Mouse (Mus musculus) urinary bladder, adult 18-20 months (tissue): Measurements from ENCODE around the gene Fgfr2.

Experiments used
- DNase-seq, 2 experiments: peaks; one replicate each; pipeline ENCODE4 v3.0.0; 2022; ENCODE audit warnings: low spot score in 2 of 2, mixed read lengths in 2 of 2

Fgfr2 gene

DNA sequence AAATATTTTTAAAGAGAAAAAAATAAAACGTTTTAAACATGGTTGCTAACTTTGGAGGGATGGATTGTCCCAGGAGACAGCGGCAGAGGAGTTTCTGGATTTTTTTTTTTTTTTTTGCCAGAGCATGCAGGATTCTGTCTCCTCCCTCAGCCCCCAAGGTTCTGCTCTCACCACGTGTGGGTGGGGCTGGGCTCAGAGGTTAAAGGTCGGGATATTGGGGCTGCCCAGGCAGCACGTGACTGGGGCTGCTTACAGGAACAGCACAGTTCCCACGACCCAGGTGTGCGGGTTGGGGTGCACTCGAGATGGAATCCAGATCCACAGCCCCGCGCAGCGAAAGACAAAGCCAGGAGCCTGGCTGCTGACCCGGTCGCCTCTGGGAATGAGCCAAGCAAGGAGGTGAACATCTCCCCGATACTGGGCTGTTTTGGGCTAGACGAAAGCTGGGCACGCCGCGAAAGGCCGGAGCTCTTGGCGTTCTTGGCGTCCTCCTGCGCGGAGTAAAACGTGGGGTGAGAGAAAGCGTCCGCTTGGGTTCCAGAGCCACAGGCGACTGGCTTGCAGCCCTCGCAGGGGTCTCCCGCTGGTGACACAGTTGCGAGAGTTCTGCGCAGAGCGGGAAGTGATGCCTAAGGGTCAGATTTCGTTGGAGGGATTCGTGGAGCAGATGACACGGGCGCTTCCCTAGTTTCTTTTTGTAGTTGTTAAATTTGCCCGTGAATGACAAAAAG, 1566.4 kb downstream of the Fgfr2 start:
- no peak for DNase-seq

DNA sequence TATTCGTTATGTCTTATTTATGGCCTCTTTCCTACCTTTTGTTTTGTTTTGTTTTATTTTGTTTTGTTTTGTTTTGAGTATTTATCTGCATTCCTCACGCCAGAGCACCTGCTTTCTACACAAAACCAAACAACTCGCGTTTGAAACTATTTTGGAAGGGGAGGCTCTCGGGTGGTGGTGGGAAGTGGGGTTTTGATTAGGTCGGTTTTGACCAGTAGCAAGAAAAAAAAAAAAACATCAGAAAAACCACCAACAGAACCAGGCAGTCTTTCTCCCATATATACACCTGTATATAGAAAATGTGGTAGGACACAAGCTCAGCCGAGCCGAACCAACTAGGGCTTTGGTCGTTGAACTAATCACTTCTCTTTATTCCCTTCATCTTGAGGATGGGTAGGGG, 1567.0 kb downstream of the Fgfr2 start:
- DNase-seq: no peak

DNA sequence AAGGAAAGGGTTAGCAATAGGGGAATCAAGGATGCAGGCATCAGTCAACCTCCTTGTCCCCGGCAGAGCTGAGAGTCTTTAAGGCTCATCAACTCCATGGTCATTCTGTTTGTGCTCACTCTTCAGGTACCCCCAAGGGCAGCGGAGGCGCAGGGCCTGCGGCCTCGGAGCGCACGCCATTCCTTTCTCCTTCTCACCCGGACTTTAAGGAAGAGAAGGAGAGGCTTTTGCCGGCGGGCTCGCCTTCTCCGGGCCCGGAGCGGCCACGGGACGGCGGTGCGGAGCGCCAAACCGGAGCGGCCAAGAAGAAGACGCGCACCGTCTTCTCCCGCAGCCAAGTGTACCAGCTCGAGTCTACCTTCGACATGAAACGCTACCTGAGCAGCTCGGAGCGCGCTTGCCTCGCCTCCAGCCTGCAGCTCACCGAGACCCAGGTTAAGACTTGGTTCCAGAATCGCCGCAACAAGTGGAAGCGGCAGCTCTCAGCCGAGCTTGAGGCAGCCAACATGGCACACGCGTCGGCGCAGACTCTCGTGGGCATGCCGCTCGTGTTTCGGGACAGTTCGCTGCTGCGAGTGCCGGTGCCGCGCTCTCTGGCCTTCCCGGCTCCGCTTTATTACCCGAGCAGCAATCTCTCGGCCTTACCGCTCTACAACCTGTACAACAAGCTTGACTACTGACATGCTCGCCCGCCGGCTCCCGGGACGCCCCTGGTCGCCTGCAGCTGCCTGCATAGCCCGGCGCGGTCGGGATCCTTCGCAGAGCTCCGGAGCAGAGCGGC, 1567.7 kb downstream of the Fgfr2 start:
- peak in 1 of 2 experiments; percentile 56 for DNase-seq

DNA sequence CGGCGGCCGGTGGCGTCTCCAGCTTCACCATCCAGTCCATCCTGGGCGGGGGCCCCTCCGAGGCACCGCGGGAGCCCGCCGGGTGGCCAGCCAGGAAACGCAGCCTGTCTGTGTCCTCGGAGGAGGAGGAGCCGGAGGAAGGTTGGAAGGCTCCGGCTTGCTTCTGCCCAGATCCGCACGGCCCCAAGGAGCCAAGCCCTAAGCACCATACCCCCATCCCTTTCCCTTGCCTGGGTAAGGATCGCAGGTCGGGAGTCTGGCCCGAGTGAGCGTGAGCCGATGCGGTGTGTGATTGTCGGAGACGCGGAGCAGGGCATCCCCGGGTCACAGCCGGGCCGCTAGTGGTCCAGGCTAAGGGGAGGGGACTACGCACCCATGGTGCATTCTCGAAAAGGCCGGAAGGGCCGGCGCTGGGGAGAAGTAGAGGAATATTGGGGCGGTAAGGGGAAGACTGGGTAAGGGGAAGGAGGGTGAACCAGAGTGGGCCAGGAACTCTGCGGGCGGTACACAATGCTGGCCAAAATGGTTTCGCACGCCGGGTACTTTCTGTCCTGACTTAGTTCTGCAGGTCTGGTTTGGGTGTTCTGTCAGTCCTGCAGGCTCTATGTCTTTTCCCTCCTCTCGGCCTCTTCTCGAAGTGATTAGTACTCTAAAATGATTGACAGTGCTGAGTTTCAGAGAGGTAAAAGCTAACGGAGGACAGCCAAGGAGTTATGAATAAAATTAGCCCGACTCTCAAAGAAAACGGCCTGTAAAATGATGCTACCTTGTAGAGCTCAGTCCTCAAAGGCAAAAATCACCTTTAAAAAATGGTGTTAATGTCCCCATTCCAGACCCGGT, 1568.6 kb downstream of the Fgfr2 start:
- DNase-seq: no peak

DNA sequence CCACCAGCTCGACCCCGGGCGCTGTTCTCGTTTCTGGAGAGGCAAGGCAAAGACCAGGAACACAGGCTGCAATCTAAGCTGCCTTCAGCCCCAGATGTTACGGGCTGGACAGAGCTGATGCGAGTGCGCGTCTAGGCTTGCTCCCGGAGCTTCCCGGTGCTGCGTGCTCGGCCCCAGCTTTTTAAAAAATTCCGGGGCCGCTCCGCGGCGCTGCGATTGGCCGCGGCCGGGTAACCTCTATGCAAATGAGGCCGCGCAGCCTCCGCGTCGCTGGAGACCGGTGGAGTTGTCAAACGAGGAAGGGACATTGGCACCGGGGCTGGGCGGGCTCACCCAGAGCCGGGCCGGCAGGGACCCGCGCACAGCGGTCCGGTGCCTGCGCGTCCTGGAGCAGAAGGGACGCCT, 1569.4 kb downstream of the Fgfr2 start:
- DNase-seq: peak in 1 of 2 experiments; percentile 44

DNA sequence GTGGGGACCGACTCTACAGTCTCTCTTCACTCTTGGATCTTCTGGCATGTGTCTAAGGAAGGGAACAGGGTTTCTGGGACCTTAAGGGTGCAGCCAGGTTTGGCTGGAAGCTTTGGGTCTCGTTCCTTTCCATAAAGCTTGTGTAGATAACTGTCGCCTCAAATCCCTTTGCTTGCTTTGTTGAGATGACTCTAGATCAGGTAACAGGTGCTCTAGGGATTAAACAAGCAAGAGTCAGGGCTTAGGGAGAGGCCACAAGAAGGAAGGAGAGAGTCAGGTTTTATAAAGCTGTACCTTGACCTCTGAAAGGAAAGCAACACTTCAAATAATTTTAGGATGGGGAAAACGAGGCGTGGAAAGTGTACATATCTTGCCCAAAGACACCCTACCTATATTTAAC, 1570.4 kb downstream of the Fgfr2 start:
- DNase-seq: no peak

DNA sequence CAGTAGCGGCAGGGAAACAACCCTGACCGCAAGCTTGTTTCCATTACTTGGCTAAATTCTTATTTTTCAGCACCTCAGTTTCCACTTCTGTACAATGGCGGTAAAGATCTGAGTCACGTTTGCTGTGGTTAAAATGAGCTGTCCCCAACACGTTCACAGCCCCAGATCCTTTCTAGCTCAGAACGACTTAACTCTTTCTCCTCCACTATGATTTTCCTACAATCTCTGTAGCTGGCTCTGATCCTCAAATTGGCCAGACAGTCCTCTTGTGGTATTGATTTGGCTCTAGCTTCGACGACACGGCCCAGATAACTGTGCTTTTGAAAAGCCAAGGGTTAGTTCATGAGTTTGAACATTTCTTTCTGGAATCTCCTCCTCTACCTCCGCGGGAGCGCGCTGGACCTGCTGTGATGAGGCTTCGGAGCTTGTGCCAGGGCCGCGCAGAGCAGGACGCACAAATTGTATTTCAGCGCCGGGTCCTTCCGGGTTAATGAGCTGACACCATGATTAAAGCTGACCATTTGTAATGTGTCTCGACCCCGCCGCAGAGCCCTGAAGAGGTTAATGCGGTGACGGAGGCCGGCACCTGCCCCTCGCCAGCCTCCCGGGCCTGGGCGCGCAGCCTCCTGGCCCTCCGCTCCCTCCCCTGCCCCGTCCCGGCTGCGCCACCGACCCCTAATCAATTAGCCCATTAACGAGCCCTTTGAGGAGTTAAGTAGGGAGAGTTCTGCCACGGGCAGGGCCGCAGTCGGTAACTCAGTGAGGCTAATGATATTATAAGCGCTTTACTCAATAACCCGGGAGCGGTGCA, 1571.0 kb downstream of the Fgfr2 start:
- DNase-seq: no peak

DNA sequence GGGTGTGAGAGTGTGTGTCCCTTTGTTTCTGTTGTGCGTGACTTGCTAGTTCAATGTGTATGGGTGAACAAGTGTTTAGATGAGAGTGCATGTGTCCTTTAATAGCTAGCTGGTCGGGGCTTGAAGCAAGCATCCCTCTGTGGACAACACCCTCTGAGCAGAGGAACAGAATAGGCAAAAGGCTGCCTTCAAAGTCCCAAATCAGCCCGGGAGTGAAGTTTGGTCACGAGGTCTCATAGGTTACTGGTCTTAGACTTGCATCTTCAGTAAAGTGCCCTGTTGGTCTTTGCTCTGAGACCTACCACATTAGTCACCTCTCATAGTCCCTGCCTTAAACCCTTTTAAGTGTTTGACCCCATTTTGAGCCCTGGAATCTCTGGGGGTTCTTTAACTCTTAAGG, 1571.7 kb downstream of the Fgfr2 start:
- no peak for DNase-seq

DNA sequence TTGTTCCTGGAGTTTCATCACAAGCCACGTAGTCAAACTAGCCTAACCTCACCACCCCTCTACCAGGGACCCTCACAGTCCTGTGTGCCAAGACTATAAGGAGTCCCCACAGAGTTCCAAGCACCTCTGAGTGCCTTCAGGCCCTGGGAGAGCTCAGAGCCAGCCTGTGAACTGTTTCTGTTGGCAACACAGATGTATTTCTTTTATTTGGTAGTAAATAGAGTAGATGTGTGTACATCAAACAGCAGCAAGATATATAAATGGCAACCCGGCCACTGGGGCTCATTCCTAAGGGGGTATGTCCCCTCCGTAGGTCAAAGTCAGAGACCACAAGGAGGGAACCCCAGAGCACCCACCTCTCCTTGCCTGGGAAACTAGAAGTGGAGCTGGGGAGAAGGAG, 1574.7 kb downstream of the Fgfr2 start, which contains the start of gene Hmx2:
Hmx2 (plus strand) TSS at position 301 of the 400 bp plus-strand sequence.
- DNase-seq: no peak

DNA sequence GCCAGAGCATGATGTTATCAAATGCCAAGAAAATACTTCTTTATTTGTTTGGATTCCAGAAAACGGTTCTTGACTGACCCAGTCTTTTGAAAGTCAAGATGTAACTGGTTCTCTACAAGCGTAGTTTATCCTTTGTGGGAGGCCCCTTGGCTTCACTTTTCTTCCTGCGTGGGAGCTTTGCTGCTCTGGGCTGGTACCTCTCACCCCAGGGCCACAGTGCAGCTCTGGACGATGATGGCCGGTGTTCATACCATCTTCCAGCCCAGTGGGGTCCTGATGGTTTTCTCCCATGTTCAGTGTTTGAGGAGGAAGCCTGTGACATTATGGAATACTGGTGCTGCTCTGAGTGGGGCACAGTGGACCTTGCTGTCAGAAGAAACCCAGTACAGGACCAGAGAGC, 1575.7 kb downstream of the Fgfr2 start:
- DNase-seq: no peak

DNA sequence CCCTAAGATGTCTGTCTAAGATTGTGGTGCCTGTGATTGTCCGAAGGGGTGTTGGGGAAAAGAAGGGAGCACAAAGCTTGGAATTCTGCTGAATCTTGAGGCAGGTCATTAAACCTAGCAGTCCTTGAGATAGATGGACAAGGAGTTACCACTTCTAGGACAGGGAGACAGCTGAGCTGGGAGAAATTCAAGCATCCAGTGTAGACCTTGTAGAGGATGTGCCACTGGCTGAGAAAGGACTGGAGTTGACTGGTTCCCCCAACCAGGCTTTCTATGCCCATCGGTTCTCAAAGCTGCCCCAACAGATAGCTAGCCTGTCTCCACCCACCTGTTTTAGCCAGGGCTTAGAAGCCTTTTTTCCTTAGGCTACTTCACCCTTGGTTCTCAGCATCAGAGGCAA, 1576.7 kb downstream of the Fgfr2 start:
- no peak for DNase-seq

DNA sequence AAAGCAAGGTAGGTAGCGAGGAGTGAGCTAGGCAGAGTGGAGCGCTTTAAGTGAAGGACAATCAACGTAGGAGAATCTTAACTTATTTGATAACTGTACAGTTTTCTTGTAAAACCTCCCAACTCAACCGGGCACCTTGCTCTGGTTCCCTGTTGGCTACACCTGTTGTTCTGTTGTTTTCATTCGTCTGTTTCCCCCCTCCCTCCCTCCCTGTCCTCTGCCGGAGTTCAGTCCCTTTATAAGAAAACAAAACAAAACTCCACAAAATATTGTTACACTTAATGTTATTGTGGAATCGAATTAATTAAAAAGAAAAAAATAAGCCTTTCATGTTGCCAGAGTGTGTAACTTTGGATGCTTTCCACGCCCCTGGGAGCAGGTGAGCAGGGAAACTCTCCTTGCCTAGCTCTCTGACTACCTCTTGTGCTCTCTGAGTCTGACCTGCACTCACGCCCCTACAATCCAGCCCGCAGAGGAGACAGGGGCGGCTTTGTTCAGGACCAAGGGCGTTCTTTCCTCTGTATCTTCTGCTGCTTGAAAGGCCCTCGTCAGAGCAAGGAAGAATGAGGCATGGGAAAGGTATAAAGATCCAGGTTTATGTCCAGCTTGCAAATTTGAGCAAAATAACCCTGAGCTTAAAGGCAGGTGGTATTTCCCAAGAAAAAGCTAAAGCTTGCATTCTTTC, 1577.3 kb downstream of the Fgfr2 start:
- DNase-seq: no peak

DNA sequence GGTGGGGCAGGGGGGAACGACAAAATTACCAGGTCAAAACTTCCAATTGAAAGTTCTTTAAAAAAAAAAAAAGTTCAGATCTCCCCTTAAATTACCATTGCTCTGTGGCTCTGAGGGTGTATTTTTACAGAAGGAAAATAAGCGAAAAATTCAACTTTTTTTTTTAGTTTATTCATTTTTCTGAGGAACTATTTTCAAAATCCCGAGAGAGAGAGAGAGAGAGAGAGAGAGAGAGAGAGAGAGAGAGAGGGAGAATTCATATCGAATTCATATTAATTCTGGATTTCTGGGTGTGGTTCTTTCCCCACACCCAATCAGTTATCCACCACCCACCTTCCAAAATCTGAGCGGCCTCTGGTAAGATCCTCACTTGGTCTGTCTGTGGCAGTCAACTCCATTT, 1578.3 kb downstream of the Fgfr2 start:
- no peak for DNase-seq

DNA sequence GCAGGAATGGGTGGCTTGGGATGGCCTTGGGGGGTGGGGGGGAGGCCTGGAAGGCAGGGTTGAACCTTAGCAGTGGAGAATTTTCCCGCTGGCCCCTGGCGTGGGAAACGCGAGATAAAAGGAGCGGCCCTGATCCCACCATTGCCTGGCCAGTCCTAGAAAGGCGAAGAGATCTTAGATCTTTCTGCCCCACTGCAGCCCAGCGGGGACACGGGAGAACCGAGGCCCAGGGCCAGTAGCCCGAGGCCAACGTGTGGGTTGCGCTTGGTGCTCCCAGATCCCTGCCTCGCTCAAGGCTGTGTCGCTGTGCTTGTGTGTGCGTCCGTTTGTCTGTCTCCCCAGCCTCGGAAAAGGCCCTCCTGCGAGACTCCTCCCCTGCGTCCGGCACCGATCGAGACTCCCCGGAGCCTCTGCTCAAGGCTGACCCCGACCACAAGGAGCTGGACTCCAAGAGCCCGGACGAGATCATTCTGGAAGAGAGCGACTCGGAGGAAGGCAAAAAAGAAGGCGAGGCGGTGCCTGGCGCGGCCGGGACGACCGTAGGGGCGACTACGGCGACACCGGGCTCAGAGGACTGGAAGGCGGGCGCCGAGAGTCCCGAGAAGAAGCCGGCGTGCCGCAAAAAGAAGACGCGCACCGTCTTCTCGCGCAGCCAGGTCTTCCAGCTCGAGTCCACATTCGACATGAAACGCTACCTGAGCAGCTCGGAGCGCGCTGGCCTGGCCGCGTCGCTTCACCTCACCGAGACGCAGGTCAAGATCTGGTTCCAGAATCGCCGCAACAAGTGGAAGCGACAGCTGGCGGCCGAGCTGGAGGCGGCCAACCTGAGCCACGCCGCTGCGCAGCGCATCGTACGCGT, 1579.3 kb downstream of the Fgfr2 start:
- peak in 1 of 2 experiments; percentile 43 for DNase-seq

DNA sequence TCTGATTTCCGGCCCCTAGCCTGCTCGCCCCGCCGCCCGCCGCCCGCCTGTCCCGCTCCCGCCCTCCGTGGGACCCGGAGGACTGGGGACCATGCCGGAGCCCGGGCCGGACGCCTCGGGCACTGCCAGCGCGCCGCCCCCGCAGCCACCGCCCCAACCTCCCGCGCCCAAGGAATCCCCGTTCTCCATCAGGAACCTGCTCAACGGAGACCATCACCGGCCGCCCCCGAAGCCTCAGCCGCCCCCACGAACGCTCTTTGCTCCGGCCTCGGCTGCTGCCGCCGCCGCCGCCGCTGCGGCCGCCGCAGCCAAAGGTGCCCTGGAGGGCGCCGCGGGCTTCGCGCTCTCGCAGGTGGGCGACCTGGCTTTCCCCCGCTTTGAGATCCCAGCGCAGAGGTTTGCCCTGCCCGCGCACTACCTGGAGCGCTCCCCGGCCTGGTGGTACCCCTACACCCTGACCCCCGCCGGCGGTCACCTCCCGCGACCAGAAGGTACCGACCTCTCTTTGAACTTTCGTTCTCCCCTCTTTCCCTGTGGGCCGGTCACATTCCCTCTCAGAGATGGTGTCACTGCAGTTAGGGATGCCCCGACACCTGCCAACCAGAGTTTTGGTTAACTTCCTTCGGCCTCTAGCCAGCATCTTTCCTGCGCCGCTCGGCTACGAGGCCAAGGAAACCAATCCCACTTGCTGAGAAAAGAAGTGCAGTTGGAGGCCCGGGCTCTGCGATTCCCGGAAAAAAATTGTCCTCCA, 1580.1 kb downstream of the Fgfr2 start:
- peak in 1 of 2 experiments; percentile 36 for DNase-seq

DNA sequence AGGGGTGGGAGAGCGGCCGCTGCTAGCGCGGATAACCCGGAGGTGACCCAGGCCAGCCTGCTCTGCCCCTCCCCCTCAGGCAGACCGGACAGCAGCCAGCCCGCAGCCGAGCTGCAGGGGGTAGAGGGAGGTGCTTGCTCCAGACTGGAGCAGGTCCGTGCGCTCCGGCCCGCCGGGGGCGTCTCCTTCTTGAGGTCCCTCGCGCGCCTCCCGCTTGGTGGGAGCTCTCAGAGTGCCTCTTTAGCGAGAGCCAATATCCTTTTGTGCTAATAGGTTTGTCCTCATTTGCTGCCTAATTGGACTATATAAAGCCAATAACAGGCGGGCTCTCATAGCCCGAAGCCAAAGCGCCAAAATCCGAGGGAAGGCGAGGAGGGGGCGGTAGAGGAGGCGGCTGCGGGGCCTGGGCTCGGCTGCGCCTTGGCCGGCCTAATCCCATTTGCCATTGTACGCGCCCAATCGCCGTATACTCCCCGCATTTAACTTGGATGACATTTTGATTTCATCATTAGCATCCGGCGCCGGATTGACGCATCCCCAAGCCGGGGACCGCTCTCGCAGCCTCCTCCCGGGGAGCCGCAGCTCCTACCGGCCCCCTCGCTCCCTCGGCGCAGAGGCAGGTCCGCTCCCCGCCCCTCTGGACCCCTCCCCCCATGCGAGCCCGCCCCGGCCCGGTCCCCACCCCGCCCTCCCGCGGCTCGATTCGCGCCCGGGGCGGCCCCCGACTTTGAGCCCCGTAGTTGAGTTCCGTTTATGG, 1580.9 kb downstream of the Fgfr2 start, which contains the start of gene Hmx3:
Hmx3 (plus strand) TSS at position 753 of the 757 bp plus-strand sequence.
- no peak for DNase-seq

DNA sequence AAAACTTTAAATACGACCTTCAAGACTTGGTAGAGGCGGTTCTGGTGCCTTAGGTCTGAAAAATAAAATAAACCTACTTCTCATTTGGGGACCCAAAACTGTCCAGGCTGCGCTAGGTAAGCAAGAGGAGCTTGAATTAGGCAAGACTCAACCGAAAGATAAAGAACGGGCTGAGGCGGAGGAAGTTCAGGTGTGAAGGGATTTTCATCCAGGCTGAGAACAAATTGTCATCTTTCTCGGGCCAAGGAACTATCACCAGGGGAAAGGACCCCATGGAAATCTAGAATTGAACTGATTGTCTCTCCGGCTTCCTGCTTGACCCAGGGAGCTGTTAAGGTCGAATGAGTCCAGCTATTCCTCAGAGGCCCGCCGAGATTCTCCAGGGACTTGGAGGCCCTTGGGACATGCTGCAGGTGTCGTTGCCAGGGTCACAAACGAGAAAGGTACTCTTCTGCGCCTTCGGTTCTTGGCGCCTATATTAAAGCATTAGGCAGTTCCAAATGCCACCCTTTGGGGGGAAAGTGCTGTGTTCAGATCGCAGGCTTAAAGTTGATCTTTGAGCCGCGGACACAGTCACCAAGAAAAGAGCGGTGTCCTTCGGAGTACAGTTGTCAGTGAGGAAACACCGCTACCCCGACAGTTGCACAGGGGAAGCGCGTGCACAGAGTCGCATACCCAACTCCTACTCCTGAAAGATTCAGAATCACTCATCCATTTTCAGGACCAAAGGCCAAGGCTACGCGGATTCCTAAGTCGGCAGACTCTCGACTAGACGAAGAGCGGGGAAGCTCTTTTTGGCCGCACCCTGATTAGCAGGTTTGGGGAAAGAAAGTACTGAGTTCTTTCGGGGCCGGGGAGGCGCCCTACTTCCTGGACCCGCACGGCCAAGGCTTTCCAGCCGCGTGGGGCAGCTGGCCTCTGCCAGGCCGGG, 1581.7 kb downstream of the Fgfr2 start:
- DNase-seq: no peak
